Mouse (Mus musculus): ENCODE data around the gene Ldlrad3.

DNA sequence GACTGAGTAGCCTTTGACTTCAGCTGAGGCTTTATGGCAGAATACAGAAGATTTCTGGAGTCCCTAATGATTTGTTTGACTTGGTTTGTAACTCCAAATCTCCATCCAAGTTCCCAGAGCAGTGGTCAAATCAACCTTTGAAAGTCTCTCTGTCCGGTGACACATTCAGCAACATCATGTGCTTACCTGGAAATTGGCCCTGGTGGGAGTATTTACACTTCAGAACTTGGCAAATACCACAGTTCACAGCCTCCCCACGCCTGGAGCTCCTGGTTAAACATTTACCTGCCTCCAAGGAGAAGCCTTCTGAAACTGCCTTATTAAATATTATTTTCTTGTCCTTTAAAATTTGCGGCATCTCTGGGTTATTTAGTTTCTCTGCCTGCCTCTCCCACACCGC lies 263.0 kb downstream of the Ldlrad3 start:
- TF ChIP-seq CTCF (IDR thresholded peaks at IDR 0.05; ENCODE audit: extremely low read depth, insufficient read length, insufficient replicate concordance, low read depth, low read length) (no peak), POLR2A (IDR thresholded peaks at IDR 0.05; ENCODE audit: low read depth, low read length) (no peak)
